Mouse (Mus musculus) cerebellum, adult 8-10 months (tissue): ENCODE data around the gene Batf3.

Source experiments
- DNase-seq: peaks from one replicate; pipeline ENCODE4 v3.0.0; 2022

Batf3 gene

DNA sequence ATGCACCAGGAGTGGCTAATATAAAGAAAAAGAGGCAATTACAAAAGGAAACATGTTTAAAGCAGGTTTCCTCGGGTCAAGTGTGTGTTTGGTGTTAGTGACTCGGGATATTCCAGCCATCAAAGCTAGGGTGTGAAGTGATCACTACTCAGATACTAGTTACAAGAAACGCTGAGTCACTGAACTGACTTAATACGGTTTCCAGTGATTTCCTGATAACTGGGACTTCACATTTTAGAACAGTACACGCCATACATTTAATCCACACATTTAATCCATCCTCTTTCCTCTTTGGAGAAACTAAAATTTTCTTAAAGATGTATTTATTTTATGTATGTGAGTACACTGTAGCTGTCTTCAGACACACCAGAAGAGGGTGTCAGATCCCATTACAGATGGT lies 9.7 kb upstream of the Batf3 start:
- DNase-seq, result no peak

DNA sequence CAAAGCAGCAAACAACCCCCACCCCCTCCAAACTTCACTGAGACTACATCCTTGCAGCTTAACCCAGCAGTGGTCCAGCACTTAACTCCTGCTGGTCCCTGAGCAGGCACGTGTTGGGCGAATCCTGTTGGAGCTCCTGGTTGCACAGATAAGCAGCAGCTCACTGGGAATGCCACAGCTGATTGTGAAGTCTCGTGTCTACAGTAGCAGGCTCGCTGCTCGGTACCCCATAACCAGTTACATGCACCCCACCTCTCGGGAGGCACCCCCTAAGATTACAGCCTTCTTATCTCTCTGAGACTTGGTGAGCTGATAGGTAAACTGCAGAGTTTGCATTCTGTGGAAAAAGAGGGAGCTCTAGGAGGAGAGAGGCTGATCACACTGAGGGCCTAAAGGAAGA lies 8.3 kb upstream of the Batf3 start:
- DNase-seq, result no peak

DNA sequence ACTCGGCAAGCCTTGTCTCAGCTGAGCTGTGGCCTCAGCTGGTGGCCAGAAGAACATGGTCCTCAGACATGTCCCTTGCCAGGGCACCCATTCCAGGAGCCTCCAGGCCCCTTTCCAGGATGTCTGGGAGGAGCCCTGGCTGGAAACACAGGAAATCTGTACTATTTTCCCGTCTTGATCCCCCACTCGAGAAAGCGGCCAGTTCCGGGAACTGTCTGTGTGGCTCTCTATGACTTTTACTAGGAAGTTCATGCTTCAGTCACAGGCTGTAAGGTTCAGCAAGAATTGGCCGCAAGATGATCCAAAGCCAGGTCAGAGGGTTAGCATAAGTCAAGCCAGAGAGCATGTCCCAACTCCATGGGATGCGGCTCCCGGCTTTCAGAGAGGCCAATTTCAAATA lies 5.6 kb upstream of the Batf3 start:
- DNase-seq, result no peak

DNA sequence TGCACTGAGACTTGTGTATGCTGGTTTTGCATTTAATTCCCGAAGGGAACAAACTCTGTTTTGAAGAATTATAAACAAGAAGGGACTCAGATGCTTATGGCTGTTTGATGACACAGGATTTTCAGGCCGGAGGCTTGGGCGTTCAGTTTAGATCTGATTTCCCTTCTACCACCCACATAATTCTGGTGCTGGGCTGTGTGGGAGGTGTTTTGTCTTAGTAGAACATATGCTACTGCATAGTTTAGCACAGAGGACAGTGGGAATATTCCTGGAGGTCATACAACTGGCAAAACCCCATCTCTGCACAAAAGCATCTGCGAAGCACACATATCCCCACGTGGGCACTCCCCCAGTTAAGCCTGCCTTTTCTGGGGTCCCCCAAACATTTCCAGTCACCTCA lies 4.1 kb upstream of the Batf3 start:
- no peak for DNase-seq

DNA sequence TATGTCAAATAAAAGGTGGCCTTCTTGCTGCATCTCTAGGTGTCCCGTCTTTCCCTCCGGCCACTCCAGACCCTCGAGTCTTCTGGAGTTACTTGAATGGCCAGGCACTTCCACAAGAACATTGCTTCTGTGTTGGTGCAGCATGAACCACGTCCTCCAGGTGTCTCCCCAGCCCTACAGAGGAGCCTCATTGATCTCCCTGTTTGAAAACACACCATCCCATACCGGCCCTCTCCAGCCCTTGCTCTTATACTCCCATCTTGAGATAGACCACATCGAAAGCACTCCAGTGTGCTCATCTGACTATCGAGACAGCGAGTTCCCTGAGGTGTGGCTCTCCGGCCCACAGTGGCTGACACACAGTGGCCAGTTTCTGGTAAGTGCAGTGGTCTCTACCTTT lies 2.6 kb upstream of the Batf3 start:
- no peak for DNase-seq

DNA sequence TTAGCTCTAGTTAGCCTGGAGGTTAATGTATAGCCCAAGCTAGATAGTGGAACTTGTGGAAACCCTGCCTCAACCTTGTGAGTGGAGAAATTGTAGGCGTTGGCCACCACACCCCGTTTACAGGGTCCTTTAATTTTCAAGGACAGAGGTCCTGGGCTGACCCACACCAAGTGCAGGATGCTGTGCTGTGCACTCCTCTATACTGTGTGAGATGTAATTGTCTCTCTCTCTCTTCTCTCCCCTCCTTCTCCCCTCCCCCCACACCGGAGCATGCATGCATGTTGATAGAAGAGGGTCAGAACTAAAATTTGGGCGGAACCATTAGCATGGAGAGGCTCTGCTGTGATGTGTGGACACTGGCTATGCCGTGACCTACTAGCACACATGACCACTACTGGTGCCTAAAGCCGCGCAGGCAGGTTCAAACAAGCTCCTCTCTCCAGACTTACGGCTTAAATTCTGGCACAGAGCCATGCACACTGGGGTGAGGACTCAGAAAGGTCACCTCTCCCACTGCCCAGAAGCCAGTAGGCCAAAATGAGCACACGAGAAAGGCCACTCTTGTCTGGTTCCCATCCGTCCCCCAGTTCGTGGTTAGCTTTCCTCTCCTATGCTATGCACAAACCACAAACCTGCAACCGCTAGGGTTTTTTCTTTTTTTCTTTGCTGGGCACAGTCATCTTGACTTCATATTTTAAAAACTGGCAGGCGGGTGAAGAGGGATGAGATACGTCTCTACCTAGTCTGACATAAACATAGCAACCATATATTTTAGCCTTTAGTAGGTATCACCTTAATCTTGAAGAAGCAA lies 571 bp upstream of the Batf3 start:
- no peak for DNase-seq

DNA sequence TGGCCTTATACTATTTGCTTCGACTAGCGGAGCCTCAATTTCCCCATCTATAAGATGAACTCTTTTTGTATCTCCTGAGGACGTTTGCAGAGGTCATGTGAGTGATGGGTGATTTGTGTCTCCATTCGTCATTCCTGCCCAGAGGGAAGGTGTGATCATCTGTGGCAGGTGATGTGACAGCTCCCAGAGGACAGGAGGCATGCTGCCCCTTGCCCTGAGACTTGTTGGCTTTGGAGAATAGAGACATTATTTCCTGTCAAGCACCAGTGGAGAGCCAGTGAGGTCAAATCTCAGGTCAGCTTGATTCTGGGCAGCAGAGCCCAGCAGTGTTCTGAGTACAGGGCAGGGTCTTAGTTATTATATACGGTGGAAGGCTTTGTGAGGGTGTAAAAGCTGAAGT lies 1.5 kb downstream of the Batf3 start:
- DNase-seq, result no peak

DNA sequence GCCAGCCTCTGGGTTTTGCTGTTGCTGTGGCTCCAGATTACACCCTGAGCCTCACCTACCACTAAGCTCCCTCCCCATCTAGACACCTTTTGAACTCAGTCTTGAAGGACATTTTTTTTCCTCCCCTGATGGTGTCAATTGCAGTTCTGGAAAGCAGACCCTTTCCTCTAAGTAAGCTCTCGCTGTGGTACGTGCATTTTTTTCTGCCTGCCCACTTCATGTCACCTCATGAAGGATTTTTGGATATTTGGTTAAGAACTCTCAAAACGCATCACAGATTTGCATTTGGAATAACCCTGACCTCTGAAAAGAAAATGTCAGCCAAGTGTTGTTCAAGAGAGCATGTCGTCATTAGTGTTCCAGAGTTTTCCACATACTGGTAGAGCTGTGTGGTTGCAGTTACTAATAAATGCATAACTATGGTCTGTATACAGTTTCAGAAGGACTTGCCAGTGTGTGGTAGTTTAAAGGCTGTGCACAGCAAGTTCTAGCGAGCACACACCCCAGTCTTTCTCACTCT lies 2.2 kb downstream of the Batf3 start:
- DNase-seq, result no peak

DNA sequence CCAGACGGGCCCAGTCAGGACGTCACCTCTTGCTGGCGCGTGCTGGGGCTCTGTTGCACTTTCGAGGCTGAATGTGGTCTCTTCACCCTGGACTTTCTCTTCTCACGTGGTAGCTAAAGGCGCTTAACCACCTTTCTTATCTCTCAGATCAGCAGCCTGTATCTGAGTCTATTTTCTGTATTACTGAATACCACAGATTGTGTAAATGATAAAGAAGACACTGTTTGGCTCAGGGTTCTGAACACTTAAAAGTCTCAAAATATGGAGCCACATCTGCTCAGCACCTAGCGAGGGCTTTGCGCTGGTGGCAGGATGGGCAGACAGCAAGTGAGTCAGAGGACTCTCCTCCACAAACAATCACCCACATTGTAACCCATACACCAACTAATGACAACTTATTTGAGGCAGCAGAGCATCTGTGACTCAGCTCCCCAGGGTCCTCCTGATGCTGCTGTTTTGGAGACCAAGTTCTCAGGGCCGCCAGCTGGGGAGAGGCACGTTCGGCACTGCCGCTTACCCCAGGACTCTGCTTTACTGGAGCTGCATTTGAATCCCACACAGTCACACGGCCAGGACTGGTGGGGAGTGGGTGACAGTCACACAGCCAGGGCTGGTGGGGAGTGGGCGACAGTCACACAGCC lies 5.2 kb downstream of the Batf3 start:
- DNase-seq, result no peak

DNA sequence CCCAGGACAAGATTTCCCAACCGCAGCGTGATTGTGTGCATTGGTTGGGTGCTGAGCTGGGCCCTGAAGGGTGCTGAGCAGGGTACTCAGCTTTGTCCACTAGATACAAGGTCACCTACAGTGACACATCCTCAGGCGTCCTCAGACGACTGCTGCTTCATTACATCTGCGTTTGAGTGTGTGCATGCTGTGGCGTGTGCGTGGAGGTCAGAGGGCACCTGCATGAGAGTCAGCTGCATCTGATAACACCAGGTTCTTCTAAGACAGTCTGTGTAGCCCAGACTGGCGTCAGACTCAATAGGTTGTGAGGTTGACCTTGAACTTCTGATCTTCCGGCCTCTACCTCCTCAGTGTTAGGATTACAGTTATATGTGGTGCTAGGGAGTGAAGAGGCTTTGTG lies 7.6 kb downstream of the Batf3 start:
- no peak for DNase-seq

DNA sequence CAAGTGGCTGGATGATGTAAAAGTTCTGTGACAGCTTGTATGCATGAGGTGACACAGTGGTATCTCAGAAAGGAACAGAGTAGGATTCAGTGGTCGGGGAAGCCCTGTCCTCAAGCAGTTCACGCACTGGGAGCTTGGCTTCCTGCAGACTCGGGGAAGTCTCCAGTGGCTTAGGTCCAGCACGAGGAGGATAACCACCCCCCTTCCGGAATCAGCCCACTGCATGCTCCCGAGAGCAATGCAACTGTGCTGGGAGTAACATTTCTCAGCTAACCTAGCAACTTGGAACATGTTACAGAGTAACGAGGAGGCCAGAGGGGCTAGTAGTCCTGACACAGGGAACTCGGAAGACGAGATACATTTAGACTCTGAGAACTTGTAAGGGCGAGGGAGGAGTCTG lies 9.7 kb downstream of the Batf3 start:
- no peak for DNase-seq

DNA sequence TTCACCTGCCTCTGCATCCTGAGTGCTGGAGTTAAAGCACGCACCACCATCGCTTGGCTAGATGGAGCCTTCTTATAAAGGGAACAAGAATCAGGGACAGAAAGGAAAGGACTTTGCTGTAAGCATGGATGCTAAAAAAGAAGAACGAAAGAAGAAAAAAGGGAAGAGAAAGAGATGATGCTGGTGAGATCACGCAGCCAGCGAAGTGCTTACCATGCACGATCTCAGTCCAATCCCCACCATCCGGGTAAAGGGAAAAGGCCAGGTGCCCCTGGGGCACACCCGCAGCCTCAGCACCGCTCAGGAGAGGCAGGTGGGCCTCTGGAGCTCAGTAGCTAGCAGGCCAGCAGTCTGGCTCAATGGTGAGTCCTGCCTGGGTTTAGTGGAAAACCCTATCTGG lies 12.3 kb downstream of the Batf3 start:
- no peak for DNase-seq

DNA sequence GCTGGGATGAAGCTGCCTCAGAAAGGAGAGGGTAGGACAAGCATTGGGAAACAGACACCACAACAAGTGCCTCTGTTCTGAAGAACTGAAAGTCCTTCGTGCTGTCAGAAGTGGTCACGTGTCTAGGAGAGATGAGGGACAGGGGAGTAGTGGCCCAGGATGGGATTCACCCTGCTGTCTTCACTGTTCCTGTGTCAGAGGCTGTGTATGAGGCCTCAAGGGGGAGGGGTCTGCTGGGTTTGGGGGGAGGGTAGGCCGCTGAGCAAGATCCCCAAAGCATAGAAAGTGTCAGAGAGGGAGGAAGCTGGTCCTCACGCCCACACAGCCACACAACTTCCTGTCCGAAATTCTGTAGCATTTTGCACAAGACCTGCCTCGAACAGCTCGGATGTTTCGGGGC lies 13.5 kb downstream of the Batf3 start:
- DNase-seq, result no peak

DNA sequence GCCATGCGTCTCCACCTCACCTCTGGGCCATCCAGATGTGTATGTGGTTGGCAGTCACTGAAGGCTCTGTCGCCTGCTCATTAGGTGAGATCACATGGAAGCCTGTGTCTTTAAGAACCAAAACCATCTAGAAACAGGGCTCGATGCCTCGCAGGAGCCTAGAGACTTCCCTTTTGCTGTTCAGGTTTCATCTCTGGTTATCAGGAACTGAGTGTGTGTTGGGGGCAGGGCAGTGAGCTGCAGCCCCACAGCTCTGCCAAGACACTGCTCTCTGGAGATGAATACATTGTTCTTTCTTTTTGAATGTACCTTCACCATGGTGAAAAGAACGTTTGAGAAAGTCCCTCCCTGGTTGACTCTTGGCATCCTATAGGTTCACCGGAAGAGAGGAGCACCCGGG lies 17.2 kb downstream of the Batf3 start:
- DNase-seq, result no peak

DNA sequence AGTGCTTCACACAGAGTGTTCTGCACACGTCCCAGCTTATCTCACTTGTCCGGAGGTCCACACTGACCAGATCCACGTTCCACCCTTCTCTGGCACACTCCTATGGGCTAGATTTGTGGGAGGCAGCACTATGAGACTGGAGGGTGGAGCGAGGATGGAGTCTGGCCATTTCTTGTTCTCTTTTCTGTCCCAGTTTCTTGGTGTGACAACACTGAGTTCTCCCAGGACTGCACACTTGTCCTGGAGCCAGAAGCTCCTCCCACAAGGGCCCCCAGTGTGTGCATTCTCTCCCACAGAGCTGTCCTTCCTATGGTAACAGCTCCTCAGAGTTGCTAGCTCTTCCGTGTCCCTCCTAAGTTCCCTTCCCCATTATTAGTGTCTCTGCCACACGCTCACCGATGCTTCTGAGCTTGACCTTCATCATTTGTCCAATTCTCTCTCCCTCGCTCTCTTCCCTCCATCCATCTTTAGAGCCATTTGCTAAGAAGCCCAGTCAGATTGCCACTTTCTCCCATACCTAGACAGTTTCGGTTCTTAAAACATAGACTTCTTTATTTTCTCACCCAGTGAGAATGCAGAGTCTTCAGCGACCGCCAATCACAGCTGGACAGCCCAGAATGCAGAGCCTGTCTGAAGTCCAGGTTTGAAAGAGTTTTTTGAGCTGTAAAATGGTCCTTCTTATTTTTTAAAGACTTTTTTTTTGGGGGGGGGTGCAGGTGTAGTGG lies 18.0 kb downstream of the Batf3 start:
- DNase-seq, result no peak

DNA sequence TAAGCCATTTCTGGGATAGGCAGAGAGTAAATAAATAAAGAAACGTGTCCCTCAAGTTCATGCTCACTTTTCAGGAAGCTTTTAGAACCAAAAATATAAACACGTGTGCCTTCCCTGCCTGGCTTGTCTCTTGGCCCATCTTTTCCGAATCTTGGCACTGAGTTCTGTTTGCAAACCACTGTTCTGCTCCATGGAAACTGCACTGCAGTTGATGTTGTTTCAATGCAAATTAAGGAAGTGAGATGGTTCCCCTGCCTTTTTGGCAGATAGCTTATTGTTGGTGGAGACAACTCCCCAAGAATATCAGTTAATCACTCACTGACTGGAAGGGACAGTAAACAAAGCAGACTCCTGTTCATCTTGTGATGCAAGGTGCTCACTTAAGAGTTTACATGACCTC lies 25.1 kb downstream of the Batf3 start:
- no peak for DNase-seq

DNA sequence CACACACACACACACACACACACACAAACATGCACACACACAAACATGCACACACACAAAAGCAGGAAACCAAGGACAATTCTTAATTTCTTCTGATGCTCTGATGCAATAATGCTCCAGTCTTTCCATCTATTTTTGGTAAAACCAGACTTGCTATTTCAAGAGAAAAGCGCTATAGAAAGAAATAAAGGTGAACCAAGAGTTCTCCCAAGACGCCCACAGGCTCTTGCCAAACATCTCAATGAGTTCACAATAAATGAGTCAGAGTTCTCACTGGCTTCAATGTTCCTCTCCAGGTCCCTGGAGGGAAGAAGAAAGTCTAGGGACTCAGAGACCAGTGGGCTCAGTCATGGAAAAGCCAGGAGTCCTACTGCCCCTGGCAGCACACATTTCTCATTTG lies 26.0 kb downstream of the Batf3 start:
- no peak for DNase-seq

DNA sequence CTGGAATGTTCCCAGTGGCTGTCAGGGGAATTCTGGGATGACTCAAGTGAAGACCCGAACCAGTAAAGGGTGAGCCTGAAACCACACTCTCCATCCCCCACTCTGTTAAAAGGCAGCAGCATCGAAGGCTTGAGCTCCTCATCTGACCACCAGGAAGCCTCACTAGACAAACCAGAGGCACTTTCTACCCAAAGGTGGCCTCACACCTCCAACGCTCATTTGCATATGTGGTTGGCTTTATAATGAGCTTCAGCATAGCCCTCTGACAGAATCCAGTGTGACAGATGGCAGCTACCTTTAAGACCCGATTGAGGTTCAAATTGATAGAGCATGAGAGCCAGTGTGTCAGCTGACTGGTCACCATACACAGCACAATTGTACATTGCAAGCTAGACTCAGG lies 26.6 kb downstream of the Batf3 start:
- DNase-seq, result no peak

DNA sequence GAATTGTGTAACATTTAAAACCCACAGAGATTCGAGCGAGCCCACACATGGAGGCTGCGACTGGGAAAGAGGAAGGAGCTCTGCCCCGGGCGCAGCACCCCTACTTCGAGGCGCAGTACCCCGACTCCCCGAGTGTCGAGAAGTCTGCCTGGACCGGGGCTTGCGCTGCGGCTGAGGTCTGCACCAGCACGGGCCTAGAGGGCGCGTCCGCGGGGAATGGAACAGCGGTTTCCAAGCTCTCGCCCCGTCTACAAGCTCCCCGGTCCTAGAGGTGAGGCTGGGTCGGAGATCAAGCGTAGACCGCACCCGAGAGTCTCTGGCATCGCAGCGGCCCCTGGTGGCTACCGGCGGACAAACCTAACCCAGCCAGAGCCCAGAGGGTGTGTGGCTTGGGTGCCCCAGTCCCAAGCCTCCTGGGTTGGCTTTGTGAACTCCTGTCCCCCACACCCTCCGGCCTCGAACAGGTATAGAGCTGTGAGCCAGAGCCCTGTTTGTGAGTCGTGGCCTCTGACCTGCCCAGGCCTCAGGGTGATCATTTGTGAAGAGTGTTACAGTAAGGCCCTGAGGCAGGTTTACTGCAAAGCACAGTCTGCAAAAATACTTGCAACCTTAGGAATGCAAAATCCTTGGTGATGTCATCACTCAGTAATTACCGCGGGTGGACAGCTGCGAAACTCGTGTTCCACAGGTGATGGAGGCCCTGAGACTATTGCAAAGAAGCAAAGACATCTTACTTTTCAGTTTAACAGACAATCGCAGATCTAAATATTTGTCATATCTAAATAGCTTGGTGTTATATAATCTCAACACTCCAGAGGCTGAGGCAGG lies 28.4 kb downstream of the Batf3 start:
- DNase-seq, result peak; percentile 10

DNA sequence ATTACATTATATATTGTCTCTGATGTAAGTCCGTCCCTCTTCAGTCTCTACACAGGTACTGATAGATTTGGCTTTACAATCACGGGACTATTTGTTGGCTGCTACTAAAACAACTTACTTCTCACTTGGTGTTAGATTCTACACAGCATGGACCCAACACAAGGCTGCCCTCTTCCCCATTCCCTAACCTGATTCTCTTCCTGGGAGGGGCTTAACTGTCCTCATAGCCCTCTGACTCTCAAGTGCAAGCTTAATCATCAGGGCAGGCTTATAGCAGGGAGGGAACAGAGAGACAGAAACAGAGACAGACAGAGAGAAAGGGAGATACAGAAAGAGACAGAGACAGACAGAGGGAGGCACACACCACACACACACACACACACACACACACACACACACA lies 34.0 kb downstream of the Batf3 start:
- DNase-seq, result no peak

DNA sequence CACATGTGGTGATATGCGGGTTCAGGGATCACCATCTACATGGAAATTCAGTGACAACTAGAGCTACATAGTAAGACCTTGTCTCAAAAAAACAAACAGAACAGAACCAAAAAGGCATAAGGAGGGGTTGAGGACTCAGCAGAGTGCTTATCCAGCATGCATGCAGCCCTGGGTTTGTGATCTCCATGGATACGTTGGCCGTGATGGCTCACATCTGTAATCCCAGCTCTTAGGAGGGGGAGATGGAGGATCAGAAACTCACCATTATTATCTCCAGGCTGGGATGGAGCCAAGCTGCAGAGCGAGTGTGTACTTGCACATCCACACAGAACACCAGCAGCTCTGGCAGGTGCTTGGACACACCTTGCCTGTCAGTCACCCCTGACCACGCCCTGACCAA lies 34.6 kb downstream of the Batf3 start:
- no peak for DNase-seq

DNA sequence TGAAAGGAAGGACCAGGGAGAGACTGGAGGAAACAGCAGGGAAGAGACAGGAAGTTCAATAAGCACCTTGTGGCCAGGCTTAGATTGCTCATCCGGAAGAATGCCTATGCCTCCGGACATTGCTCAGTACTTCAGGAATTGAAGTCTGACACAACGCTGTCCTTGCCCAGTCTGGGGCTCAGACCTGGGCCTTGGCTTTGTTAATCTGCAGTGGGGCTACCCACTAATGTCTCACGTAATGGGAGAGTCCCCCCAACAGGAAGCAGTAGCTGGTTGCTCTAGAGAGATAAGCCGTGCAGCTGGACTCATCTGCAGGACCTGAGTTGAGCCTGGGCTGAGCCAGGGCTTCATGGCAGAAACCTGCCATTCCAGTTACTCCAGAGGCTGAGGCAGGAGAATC lies 35.3 kb downstream of the Batf3 start:
- DNase-seq, result no peak

DNA sequence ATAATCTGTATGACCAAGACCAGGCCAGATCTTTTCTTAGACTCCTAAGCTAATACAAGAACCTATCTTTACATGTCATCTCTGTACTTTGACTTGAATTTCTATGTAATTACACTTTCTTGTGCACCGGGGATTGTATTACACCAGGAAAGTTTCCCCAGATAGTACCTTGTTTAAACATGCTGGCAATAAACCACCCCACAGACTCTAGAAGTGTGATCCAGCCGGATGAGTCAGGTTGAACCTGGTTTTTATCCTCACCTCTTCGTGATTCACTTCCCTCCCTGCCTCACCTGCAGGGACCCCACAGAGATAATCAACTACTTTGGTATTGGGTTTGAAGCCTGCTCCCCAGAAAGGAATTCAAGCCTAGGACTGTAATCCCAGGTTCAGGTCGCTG lies 37.8 kb downstream of the Batf3 start:
- DNase-seq, result no peak
